Mouse (Mus musculus): Measurements from ENCODE around the gene Gm11111. TPM values are rescaled to one million over a fixed set of nuclear protein-coding genes. Genes with fewer than 3 reads are reported as not detected.
"Not testable (repeated sequence)": the region's sequence is repeated elsewhere in the genome, so short reads cannot be mapped to it uniquely, and the experiment has no call there.

Gene Gm11111
- polyA plus RNA-seq, 1 experiment from 2014 or later = not detected

- no peak for ATAC-seq (replicated peaks; ENCODE audit: insufficient number of reproducible peaks, low FRiP score, low TSS enrichment)
- Histone ChIP-seq H3K9me3 (replicated peaks; ENCODE audit: control insufficient read depth, low read length) (no peaks in the 10 kb centered on the region), H3K27me3 (ENCODE audit: control insufficient read depth, insufficient read depth, low read length) (no peaks in the 10 kb centered on the region), H3K9ac (ENCODE audit: low read depth, low read length) (no peak overlapping the region), H3K36me3 (ENCODE audit: control insufficient read depth, insufficient read depth, low read length) (no peaks in the 10 kb centered on the region), H3K4me1 (ENCODE audit: control insufficient read depth, insufficient read depth, low read length) (no peaks in the 10 kb centered on the region), H3K27ac (ENCODE audit: low read depth, low read length) (no peak overlapping the region), H3K4me2 (no peak overlapping the region), H3K4me3 (ENCODE audit: low read depth, low read length) (no peak overlapping the region)
- 63% methylated on average over 12 of the region's 12 CpGs for WGBS (ENCODE audit: insufficient replicate concordance)
Observed at GRCm38 (mm10) chr5:98574711-98575470, 22.4 kb downstream of the Gm11111 start.

- Histone ChIP-seq H3K36me3 (ENCODE audit: control insufficient read depth, insufficient read depth, low read length) (no peaks in the 10 kb centered on the region), H3K27me3 (ENCODE audit: control insufficient read depth, insufficient read depth, low read length) (no peaks in the 10 kb centered on the region), H3K9me3 (replicated peaks; ENCODE audit: control insufficient read depth, low read length) (no peaks in the 10 kb centered on the region), H3K4me3 (ENCODE audit: low read depth, low read length) (no peak overlapping the region), H3K4me1 (ENCODE audit: control insufficient read depth, insufficient read depth, low read length) (no peaks in the 10 kb centered on the region), H3K4me2 (no peak overlapping the region), H3K27ac (ENCODE audit: low read depth, low read length) (no peak overlapping the region), H3K9ac (ENCODE audit: low read depth, low read length) (no peak overlapping the region)
- WGBS (ENCODE audit: insufficient replicate concordance) = 78% methylated on average over 4 of the region's 4 CpGs
- ATAC-seq (replicated peaks; ENCODE audit: insufficient number of reproducible peaks, low FRiP score, low TSS enrichment) = no peak
Observed at GRCm38 (mm10) chr5:98575471-98575834, 23.0 kb downstream of the Gm11111 start.

- H3K27me3 ChIP-seq (ENCODE audit: control insufficient read depth, insufficient read depth, low read length); H3K9me3 ChIP-seq (replicated peaks; ENCODE audit: control insufficient read depth, low read length); H3K4me2 ChIP-seq; H3K4me3 ChIP-seq (ENCODE audit: low read depth, low read length); H3K27ac ChIP-seq (ENCODE audit: low read depth, low read length); ATAC-seq (replicated peaks; ENCODE audit: insufficient number of reproducible peaks, low FRiP score, low TSS enrichment); H3K9ac ChIP-seq (ENCODE audit: low read depth, low read length); H3K36me3 ChIP-seq (ENCODE audit: control insufficient read depth, insufficient read depth, low read length); H3K4me1 ChIP-seq (ENCODE audit: control insufficient read depth, insufficient read depth, low read length): not testable (repeated sequence)
- WGBS (ENCODE audit: insufficient replicate concordance) = 74% methylated on average over 6 of the region's 6 CpGs
Observed at GRCm38 (mm10) chr5:98576538-98576937, 24.0 kb downstream of the Gm11111 start.

GRCm38 (mm10) chr5:98578398-98578797, 25.9 kb downstream of the Gm11111 start:
- Histone ChIP-seq H3K9ac (ENCODE audit: low read depth, low read length) (no peak overlapping the region), H3K27ac (ENCODE audit: low read depth, low read length) (no peak overlapping the region), H3K4me2 (no peak overlapping the region), H3K9me3 (replicated peaks; ENCODE audit: control insufficient read depth, low read length) (no peaks in the 10 kb centered on the region), H3K36me3 (ENCODE audit: control insufficient read depth, insufficient read depth, low read length) (no peaks in the 10 kb centered on the region), H3K27me3 (ENCODE audit: control insufficient read depth, insufficient read depth, low read length) (no peaks in the 10 kb centered on the region), H3K4me3 (ENCODE audit: low read depth, low read length) (no peak overlapping the region), H3K4me1 (ENCODE audit: control insufficient read depth, insufficient read depth, low read length) (no peaks in the 10 kb centered on the region)
- 64% methylated on average over 2 of the region's 2 CpGs for whole genome bisulfite sequencing (ENCODE audit: insufficient replicate concordance)
- ATAC-seq (replicated peaks; ENCODE audit: insufficient number of reproducible peaks, low FRiP score, low TSS enrichment) = no peak

GRCm38 (mm10) chr5:98580811-98581210, 28.3 kb downstream of the Gm11111 start:
- no peak overlapping the region for H3K27ac ChIP-seq (ENCODE audit: low read depth, low read length)
- 62% methylated on average over 5 of the region's 5 CpGs for WGBS (ENCODE audit: insufficient replicate concordance)
- H3K9me3 ChIP-seq (replicated peaks; ENCODE audit: control insufficient read depth, low read length) = no peaks in the 10 kb centered on the region
- H3K27me3 ChIP-seq (ENCODE audit: control insufficient read depth, insufficient read depth, low read length) = no peaks in the 10 kb centered on the region
- no peak overlapping the region for H3K9ac ChIP-seq (ENCODE audit: low read depth, low read length)
- no peak for ATAC-seq (replicated peaks; ENCODE audit: insufficient number of reproducible peaks, low FRiP score, low TSS enrichment)
- no peaks in the 10 kb centered on the region for H3K36me3 ChIP-seq (ENCODE audit: control insufficient read depth, insufficient read depth, low read length)
- H3K4me3 ChIP-seq (ENCODE audit: low read depth, low read length) = no peak overlapping the region
- no peak overlapping the region for H3K4me2 ChIP-seq
- H3K4me1 ChIP-seq (ENCODE audit: control insufficient read depth, insufficient read depth, low read length) = no peaks in the 10 kb centered on the region

- Histone ChIP-seq H3K4me1 (ENCODE audit: control insufficient read depth, insufficient read depth, low read length) (no peaks in the 10 kb centered on the region), H3K4me3 (ENCODE audit: low read depth, low read length) (no peak overlapping the region), H3K4me2 (no peak overlapping the region), H3K9ac (ENCODE audit: low read depth, low read length) (no peak overlapping the region), H3K27me3 (ENCODE audit: control insufficient read depth, insufficient read depth, low read length) (no peaks in the 10 kb centered on the region), H3K9me3 (replicated peaks; ENCODE audit: control insufficient read depth, low read length) (no peaks in the 10 kb centered on the region), H3K36me3 (ENCODE audit: control insufficient read depth, insufficient read depth, low read length) (no peaks in the 10 kb centered on the region), H3K27ac (ENCODE audit: low read depth, low read length) (no peak overlapping the region)
- 81% methylated on average over 3 of the region's 3 CpGs for WGBS (ENCODE audit: insufficient replicate concordance)
- no peak for ATAC-seq (replicated peaks; ENCODE audit: insufficient number of reproducible peaks, low FRiP score, low TSS enrichment)
Observed at GRCm38 (mm10) chr5:98582051-98582450, 29.6 kb downstream of the Gm11111 start.

GRCm38 (mm10) chr5:98585915-98586314, 33.4 kb downstream of the Gm11111 start:
- H3K9me3 ChIP-seq (replicated peaks; ENCODE audit: control insufficient read depth, low read length) = no peaks in the 10 kb centered on the region
- ATAC-seq (replicated peaks; ENCODE audit: insufficient number of reproducible peaks, low FRiP score, low TSS enrichment) = no peak
- no peak overlapping the region for H3K4me2 ChIP-seq
- no peaks in the 10 kb centered on the region for H3K36me3 ChIP-seq (ENCODE audit: control insufficient read depth, insufficient read depth, low read length)
- no peak overlapping the region for H3K4me3 ChIP-seq (ENCODE audit: low read depth, low read length)
- no peak overlapping the region for H3K27ac ChIP-seq (ENCODE audit: low read depth, low read length)
- no peaks in the 10 kb centered on the region for H3K4me1 ChIP-seq (ENCODE audit: control insufficient read depth, insufficient read depth, low read length)
- no peak overlapping the region for H3K9ac ChIP-seq (ENCODE audit: low read depth, low read length)
- H3K27me3 ChIP-seq (ENCODE audit: control insufficient read depth, insufficient read depth, low read length) = no peaks in the 10 kb centered on the region

Other genes starting within 250 kb of the Gm11111 start
- gene Cfap299, start 223.4 kb upstream of the Gm11111 start, polyA plus RNA-seq (2014; fragmentation: Nextera tagmentation; extraction: Ambion mirVana) = not detected in 2 replicates